Mouse (Mus musculus): ENCODE data around the gene Gm7903.
"Not testable (repeated sequence)": the region's sequence is repeated elsewhere in the genome, so short reads cannot be mapped to it uniquely, and the experiment has no call there.

Gene Gm7903

DNA sequence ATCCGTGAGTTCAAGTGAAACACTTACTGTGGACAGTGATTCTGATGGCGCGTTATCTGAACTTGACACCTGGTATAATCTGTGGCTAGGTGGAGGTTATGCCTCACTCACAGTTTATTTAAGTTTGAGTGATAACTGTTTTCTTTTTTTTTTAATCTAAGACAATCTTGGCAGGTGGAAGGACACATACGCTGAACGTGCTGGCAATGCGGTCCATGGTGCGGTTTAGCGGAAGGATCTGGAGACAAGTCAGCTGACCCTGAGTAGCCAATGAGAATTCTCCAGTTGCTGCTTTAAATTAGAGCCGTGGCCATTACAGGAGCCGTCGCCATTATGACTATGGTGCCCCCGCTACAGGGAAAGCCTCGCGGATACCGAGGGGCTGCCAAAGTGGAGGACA is at the start of gene Gm7903:
Gene Gm7903, plus strand, starts transcription at position 301 of the 400 bp plus-strand sequence.
- DNase-seq (ENCODE audit: low spot score in 2 of 2): not testable (repeated sequence)

GRCm38 (mm10) chrX:135403578-135403977 is 30.1 kb upstream of the Gm7903 start:
- DNase-seq (ENCODE audit: low spot score in 2 of 2): not testable (repeated sequence)

DNA sequence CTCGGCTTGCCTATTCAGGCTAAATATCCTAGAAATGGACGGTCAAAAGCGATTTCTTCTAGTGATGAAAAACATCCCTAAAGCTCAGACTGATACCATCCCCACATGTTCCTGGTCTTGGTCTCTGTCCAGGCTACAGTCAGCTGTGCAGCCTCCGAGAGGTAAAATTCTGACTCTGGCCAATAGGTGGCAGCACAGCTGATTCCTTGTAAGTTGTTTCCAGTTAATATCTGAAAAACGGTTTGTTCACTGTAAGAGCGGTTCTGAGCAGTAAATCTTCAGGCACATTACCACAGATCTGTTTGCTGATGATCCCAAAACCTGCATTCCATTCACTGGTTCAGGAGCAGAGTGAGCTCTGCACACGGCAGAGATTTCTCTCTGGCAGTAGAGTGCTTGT is 12.4 kb upstream of the Gm7903 start:
- DNase-seq (ENCODE audit: low spot score in 2 of 2): not testable (repeated sequence)

GRCm38 (mm10) chrX:135421824-135422223 is 11.8 kb upstream of the Gm7903 start:
- DNase-seq (ENCODE audit: low spot score in 2 of 2): not testable (repeated sequence)

- not testable (repeated sequence) for DNase-seq (ENCODE audit: low spot score in 2 of 2)
Observed at GRCm38 (mm10) chrX:135422473-135422872, 11.2 kb upstream of the Gm7903 start.

DNA sequence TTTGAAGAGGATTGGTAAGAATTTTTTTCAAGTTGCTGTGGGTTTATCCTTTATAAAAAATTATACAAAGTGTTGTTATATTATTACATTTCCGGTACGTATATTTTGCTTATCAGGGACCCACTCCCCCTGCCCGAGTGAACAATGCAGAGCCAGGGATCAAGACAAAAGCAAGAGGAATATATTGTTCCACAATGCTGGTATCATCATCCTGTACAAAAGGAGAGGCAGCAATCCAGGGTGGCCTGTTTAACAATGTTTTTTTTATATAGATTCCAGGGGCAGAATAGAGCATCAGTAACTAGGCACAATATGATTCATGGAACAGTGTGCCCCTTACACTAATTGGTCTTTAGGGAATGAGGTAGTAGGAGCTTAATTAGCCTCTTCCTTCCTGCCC is 30.5 kb downstream of the Gm7903 start:
- DNase-seq (ENCODE audit: low spot score in 2 of 2): not testable (repeated sequence)

- DNase-seq (ENCODE audit: low spot score in 2 of 2): not testable (repeated sequence)
Observed at GRCm38 (mm10) chrX:135481902-135482301, 48.3 kb downstream of the Gm7903 start.

- not testable (repeated sequence) for DNase-seq (ENCODE audit: low spot score in 2 of 2)
Observed at GRCm38 (mm10) chrX:135483183-135483582, 49.5 kb downstream of the Gm7903 start.
